In the genomic region with DNA sequence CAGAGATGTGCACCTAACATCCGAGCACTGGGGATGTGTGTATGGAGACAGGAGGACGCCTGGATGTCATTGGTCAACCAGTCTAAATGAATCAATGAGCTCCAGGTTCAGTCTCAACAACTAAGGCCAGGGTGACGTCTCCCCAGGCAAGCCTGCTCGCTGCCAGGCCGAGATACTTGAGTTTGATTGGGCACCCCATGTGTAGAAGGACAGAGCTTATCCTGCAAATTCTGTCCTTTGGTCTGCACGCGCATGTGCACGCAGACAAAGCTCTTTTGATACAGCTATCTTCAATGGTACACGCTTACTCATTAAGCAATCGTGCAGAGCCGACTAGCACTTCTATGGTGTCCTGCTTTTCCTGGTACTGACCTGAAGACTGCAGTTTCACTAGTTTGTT, we compare ENCODE assay signal across 31 mouse cellular contexts.
"Had no signal": no experiment of that assay in that cellular context is flagged by ENCODE, and none has a peak within 500 bp of the region (broad histone marks: within the 10 kb centered on the region; RNA-seq: fewer than 3 reads in every experiment).

No protein-coding gene starts in this region.

- H3K27me3 ChIP-seq: limb, embryonic 12.5 days; limb, embryonic 13.5 days; limb, embryonic 15.5 days; liver, embryonic 12.5 days; liver, embryonic 13.5 days; liver, embryonic 15.5 days; lung, embryonic 15.5 days; midbrain, embryonic 12.5 days; midbrain, embryonic 15.5 days had no signal

- H3K27ac ChIP-seq: limb, embryonic 10.5 days; limb, embryonic 12.5 days; limb, embryonic 13.5 days; limb, embryonic 15.5 days; liver, embryonic 12.5 days; liver, embryonic 13.5 days; liver, embryonic 14.5 days; liver, embryonic 15.5 days; lung, embryonic 15.5 days; macrophage; midbrain, embryonic 10.5 days; midbrain, embryonic 12.5 days; midbrain, embryonic 13.5 days; midbrain, embryonic 15.5 days had no signal

- H3K9ac ChIP-seq: limb, embryonic 12.5 days; limb, embryonic 13.5 days; limb, embryonic 15.5 days; liver, embryonic 12.5 days; liver, embryonic 13.5 days; liver, embryonic 14.5 days; liver, embryonic 15.5 days; liver, postnatal 0 days; lung, embryonic 14.5 days; lung, embryonic 15.5 days; midbrain, embryonic 12.5 days; midbrain, embryonic 13.5 days; midbrain, embryonic 15.5 days had no signal

- DNase-seq: left cerebral cortex, postnatal 4 days; liver; liver, embryonic 13.5 days; liver, postnatal 0 days; lung, adult 18-20 months; lung, adult 2 months; lung, embryonic 14.5 days; lung, postnatal 10 days; lung, postnatal 14 days; lung, postnatal 36 days; lung, postnatal 4 days; midbrain, embryonic 14.5 days had no signal

- ATAC-seq: liver, embryonic 12.5 days; liver, postnatal 0 days; lung, postnatal 0 days; midbrain, embryonic 13.5 days; midbrain, embryonic 15.5 days; midbrain, embryonic 16.5 days had no signal

- H3K4me2 ChIP-seq: limb, embryonic 12.5 days; limb, embryonic 13.5 days; limb, embryonic 15.5 days; liver, embryonic 11.5 days; liver, embryonic 15.5 days; lung, embryonic 14.5 days; lung, embryonic 15.5 days; midbrain, embryonic 11.5 days; midbrain, embryonic 12.5 days; midbrain, embryonic 13.5 days; midbrain, embryonic 15.5 days had no signal

- H3K36me3 ChIP-seq: limb, embryonic 10.5 days; limb, embryonic 12.5 days; limb, embryonic 13.5 days; limb, embryonic 15.5 days; liver, embryonic 12.5 days; liver, embryonic 13.5 days; liver, embryonic 15.5 days; lung, embryonic 15.5 days; midbrain, embryonic 10.5 days; midbrain, embryonic 12.5 days; midbrain, embryonic 13.5 days; midbrain, embryonic 15.5 days had no signal

- H3K4me1 ChIP-seq: limb, embryonic 10.5 days; limb, embryonic 12.5 days; limb, embryonic 13.5 days; limb, embryonic 15.5 days; lung, embryonic 15.5 days; midbrain, embryonic 12.5 days; midbrain, embryonic 13.5 days; midbrain, embryonic 15.5 days had no signal

- H3K9me3 ChIP-seq: limb, embryonic 10.5 days; limb, embryonic 12.5 days; limb, embryonic 13.5 days; limb, embryonic 15.5 days; liver, embryonic 12.5 days; liver, embryonic 13.5 days; liver, embryonic 15.5 days; lung, embryonic 15.5 days; megakaryocyte, embryonic 14.5 days; midbrain, embryonic 10.5 days; midbrain, embryonic 12.5 days; midbrain, embryonic 13.5 days; midbrain, embryonic 15.5 days had no signal

- H3K4me3 ChIP-seq: limb, embryonic 10.5 days; limb, embryonic 12.5 days; limb, embryonic 13.5 days; limb, embryonic 15.5 days; liver, embryonic 12.5 days; liver, embryonic 13.5 days; liver, embryonic 15.5 days; lung, embryonic 15.5 days; megakaryocyte, embryonic 14.5 days; midbrain, embryonic 10.5 days; midbrain, embryonic 12.5 days; midbrain, embryonic 13.5 days; midbrain, embryonic 15.5 days; myocyte had no signal
